Mouse (Mus musculus) neural tube, embryonic 11.5 days (tissue): ENCODE results near the gene Kif17. TPM values are rescaled to one million over a fixed set of nuclear protein-coding genes. Genes with fewer than 3 reads are reported as not detected.

Experiments used
- ATAC-seq: fragments of 200-750 bp; cut with Nextera tagmentation; 2 replicates; pipeline ENCODE4 v1.8.0; 2017; ENCODE audit warnings: moderate number of reproducible peaks, mild to moderate bottlenecking, moderate TSS enrichment, moderate library complexity; ENCODE audit not compliant: insufficient read depth, low FRiP score, low TSS enrichment
- DNase-seq: peaks from one replicate; pipeline ENCODE4 v3.0.0-alpha.2; 2015; ENCODE audit warnings: low spot score
- H3K27ac ChIP-seq: fragments of 300-500 bp; sonication (generic); 2 replicates; pipeline ENCODE4 v1.5.1; 2014; ENCODE audit warnings: low read depth, mild to moderate bottlenecking, low read length
- H3K27me3 ChIP-seq: fragments of 300-500 bp; sonication (generic); 2 replicates; pipeline ENCODE4 v1.6.1; 2014; ENCODE audit warnings: mild to moderate bottlenecking, low read length, mixed read lengths; ENCODE audit not compliant: control insufficient read depth, insufficient read depth
- H3K36me3 ChIP-seq: fragments of 300-500 bp; sonication (generic); 2 replicates; pipeline ENCODE4 v1.6.1; 2014; ENCODE audit warnings: mild to moderate bottlenecking, low read length, moderate library complexity, mixed read lengths; ENCODE audit not compliant: control insufficient read depth, insufficient read depth
- H3K4me1 ChIP-seq: fragments of 300-500 bp; sonication (generic); 2 replicates; pipeline ENCODE4 v1.6.1; 2014; ENCODE audit warnings: low read length, mixed read lengths; ENCODE audit not compliant: control insufficient read depth, insufficient read depth
- H3K4me2 ChIP-seq: fragments of 300-500 bp; sonication (generic); 2 replicates; pipeline ENCODE4 v1.6.1; 2014; ENCODE audit warnings: low read depth, mild to moderate bottlenecking, moderate library complexity
- H3K4me3 ChIP-seq: fragments of 300-500 bp; sonication (generic); 2 replicates; pipeline ENCODE4 v1.5.1; 2014; ENCODE audit warnings: low read depth, low read length
- H3K9ac ChIP-seq: fragments of 300-500 bp; sonication (generic); 2 replicates; pipeline ENCODE4 v1.6.1; 2014; ENCODE audit warnings: mild to moderate bottlenecking, low read length
- H3K9me3 ChIP-seq: fragments of 300-500 bp; sonication (generic); 2 replicates; pipeline ENCODE4 v1.6.1; 2016; ENCODE audit warnings: low read length; ENCODE audit not compliant: control insufficient read depth
- whole genome bisulfite sequencing: fragments of 180-500 bp; shearing (Covaris S2); extraction: QIAGEN DNeasy Blood & Tissue Kit; methylation state at CpG from one replicate; pipeline ENCODE4 v1.1.7; 2014; 5-methylcytosine and 5-hydroxymethylcytosine counted together
- polyA plus RNA-seq: library from polyadenylated mRNA; unstranded; fragments of >200 nt; fragmentation: Nextera tagmentation; extraction: Ambion mirVana; gene quantifications from 2 replicates; pipeline ENCODE4 v1.2.1, GENCODE M21; 2014

The Kif17 gene
- polyA plus RNA-seq, 1 experiment from 2014 or later, result 0.46 TPM

DNA sequence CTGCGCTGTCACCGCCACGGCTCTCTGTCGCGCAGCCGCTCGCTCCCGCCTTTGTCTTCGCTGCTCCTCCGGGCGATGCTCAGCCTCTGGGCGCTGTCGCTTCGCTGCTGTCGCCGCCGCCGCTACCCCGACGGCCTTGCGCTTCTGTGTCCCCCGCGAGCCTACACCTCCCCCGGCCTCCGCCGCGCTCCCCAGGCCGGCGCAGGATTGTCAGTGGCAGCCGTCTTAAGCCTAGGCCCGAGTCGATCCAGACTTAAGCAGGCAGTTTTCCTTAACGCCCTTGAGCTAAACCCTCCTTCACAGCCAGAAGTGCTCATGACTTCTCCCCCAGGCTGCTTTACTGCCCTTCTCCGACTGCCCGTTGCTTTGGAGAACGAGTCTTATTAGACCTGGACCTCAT lies 32.8 kb upstream of the Kif17 start:
- peaks cover 3% of the 10 kb centered on the region; the same call in 1 of the 2 replicates for H3K36me3 ChIP-seq
- peak overlapping the region; percentile 99 for H3K4me3 ChIP-seq
- peak overlapping the region; percentile 91 for H3K4me2 ChIP-seq
- ATAC-seq, result no peak
- H3K27ac ChIP-seq, result peak overlapping the region; percentile 99
- peak overlapping the region; percentile 97 for H3K9ac ChIP-seq
- H3K27me3 ChIP-seq, result no peaks in the 10 kb centered on the region
- peak; percentile 41 for DNase-seq
- peaks cover 5% of the 10 kb centered on the region; the same call in 1 of the 2 replicates for H3K4me1 ChIP-seq
- under 1% methylated on average over 34 of the region's 36 CpGs for WGBS
- no peaks in the 10 kb centered on the region for H3K9me3 ChIP-seq

DNA sequence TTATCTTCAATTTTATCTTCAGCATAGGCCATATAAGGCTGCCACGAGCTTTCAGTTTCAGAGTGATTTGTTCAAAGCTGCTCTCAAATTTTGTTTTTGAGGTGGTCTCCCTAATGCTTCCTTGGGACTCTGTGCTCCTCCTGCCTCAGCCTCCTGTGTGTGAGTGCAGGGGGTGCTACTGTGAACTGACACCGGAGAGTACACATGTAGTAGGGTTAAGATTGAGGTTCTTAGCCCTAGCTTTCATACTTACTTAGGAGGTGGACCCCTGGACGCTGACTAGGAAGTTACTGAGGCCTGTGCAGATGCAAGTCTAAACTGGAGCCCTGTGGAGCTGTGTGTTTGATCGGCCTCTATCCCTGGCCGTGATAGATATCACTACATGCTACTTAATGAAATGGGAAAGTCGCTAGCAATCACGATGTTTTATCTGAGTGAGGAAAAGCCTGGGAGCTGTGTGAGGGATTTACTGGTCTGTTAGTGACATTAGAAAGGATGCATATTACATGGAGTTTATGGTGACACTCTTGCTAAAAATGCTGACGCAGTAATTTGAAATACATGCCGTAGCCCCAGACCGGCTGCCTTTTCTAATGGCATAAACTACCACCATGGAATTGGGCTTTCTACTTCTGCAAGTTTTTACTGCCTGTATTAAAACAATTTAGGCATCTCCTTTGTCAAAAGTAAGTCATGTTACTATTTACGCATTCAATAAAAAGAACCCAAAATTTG lies 32.1 kb upstream of the Kif17 start:
- no peak for DNase-seq
- Histone ChIP-seq H3K36me3 (peaks cover 8% of the 10 kb centered on the region; the same call in 1 of the 2 replicates), H3K27me3 (no peaks in the 10 kb centered on the region), H3K9me3 (no peaks in the 10 kb centered on the region), H3K4me1 (peaks cover 5% of the 10 kb centered on the region; the same call in 1 of the 2 replicates), H3K4me3 (peak overlapping the region; percentile 99), H3K27ac (no peak overlapping the region), H3K4me2 (peak overlapping the region; percentile 91), H3K9ac (peak overlapping the region; percentile 97)
- no peak for ATAC-seq
- WGBS, result 86% methylated on average over 11 of the region's 11 CpGs

DNA sequence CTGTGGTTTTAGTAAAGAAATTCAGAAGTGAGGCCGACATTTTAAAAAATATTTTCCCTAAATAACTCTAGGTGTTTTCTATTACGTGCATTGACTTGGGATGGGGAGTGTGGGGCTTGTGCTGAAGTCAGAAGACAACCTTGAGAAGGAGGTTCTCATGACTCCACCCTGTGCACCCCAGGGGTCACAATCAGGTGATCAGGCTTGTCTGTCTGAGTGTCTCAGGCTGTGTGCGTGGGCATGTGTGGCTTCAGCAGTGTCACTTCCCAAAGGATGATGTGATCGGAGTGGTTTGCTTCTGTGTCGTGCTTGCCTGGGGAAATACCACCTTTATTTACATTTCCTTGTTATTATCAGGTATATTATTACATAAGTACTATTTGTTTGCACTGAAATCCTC lies 30.9 kb upstream of the Kif17 start:
- DNase-seq (no peak), ATAC-seq (no peak)
- H3K9me3 ChIP-seq, result no peaks in the 10 kb centered on the region
- H3K9ac ChIP-seq, result no peak overlapping the region
- no peak overlapping the region for H3K4me3 ChIP-seq
- no peaks in the 10 kb centered on the region for H3K27me3 ChIP-seq
- H3K27ac ChIP-seq, result no peak overlapping the region
- H3K4me1 ChIP-seq, result peaks cover 5% of the 10 kb centered on the region; the same call in 1 of the 2 replicates
- 89% methylated on average over 5 of the region's 5 CpGs for WGBS
- peaks cover 13% of the 10 kb centered on the region for H3K36me3 ChIP-seq
- H3K4me2 ChIP-seq, result no peak overlapping the region

DNA sequence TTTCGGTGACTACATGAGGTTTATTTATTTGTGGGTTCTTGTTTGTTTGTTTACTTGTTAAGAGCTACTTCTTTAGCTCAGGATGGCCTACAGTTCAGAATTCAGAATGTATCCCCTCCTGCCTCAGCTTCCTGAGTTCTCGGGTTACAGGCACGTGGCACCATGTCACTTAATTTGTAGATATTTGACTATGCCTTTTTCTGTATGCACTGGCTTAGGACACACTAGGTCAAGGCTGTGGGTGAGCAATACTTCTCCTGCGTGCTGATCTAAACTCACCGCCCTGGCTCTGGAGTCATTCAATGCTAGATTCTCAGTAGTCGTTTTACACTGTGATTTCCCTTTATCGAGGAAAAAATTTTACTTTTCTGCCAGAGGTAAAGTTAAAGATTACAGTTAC lies 29.5 kb upstream of the Kif17 start:
- WGBS, result 93% methylated on average over 7 of the region's 7 CpGs
- Histone ChIP-seq H3K9ac (no peak overlapping the region), H3K27ac (no peak overlapping the region), H3K4me1 (peaks cover 5% of the 10 kb centered on the region; the same call in 1 of the 2 replicates), H3K4me2 (no peak overlapping the region), H3K36me3 (peaks cover 13% of the 10 kb centered on the region), H3K9me3 (no peaks in the 10 kb centered on the region), H3K4me3 (no peak overlapping the region), H3K27me3 (no peaks in the 10 kb centered on the region)
- ATAC-seq (no peak), DNase-seq (no peak)

DNA sequence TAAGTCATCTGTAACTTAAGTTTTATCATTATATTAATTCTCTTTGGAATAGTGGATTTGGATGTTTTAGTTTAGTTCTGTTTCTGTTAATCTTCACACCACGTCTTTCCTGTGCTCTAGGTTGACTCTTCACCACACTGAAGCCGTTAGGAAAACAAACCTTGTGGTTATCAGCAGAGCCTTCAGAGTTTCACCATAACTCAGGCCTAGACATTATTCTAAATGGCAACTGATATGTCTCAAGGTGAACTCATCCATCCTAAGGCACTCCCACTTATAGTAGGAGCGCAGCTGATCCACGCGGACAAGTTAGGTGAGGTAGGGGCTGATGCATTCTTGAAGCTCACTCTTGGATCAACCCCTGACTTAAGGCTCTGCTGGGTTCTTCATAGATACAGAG lies 28.8 kb upstream of the Kif17 start:
- WGBS, result 92% methylated on average over 5 of the region's 5 CpGs
- Histone ChIP-seq H3K9me3 (no peaks in the 10 kb centered on the region), H3K27ac (no peak overlapping the region), H3K27me3 (no peaks in the 10 kb centered on the region), H3K9ac (no peak overlapping the region), H3K4me1 (peaks cover 3% of the 10 kb centered on the region; the same call in 1 of the 2 replicates), H3K4me3 (no peak overlapping the region), H3K4me2 (no peak overlapping the region), H3K36me3 (peaks cover 17% of the 10 kb centered on the region)
- DNase-seq, result no peak
- ATAC-seq, result no peak

DNA sequence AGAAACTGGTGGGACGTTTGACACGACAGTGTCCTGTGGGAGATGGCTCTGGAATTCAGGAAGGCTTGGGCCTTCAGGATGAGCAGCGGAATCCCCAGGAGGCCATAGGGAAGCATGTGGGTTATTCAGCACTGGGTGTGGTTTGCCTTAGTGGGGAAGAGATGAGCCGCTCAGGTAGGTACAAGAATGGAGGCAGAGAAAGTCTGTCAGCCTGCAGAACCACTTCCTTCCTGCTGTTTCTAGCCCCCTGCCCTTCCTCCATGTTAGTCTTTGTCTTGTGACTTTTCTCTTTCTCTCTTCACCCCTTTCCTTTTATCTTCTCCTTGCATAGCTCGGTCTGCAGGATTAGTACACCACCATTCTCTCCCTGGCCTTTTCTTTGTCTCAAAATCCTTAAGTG lies 27.8 kb upstream of the Kif17 start:
- WGBS, result 91% methylated on average over 5 of the region's 5 CpGs
- no peak for DNase-seq
- Histone ChIP-seq H3K9me3 (no peaks in the 10 kb centered on the region), H3K9ac (no peak overlapping the region), H3K4me1 (peaks cover 3% of the 10 kb centered on the region; the same call in 1 of the 2 replicates), H3K27me3 (no peaks in the 10 kb centered on the region), H3K4me2 (no peak overlapping the region), H3K27ac (no peak overlapping the region), H3K4me3 (no peak overlapping the region), H3K36me3 (peaks cover 18% of the 10 kb centered on the region)
- no peak for ATAC-seq

DNA sequence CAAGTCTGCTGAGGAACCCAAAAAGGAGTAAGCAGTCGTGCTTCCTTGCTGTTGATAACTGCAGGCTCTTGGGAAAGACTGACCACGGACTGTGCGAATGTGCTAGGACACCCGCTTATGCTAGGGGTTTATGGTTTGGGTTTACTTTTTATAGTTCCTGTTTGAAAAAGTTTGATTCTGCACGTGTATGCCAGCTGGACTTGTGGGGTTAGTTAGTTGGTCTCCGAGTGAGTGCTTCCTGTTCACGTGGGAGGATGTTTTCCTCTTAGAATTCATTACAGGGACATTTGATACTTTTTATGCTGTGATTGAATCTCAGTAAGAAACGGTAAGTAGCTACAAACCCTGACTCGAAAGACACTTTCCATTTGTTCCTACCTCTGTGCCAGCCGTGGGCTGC lies 26.6 kb upstream of the Kif17 start:
- Histone ChIP-seq H3K4me3 (no peak overlapping the region), H3K4me1 (no peaks in the 10 kb centered on the region), H3K27ac (no peak overlapping the region), H3K36me3 (peaks cover 18% of the 10 kb centered on the region), H3K9me3 (no peaks in the 10 kb centered on the region), H3K4me2 (no peak overlapping the region), H3K9ac (no peak overlapping the region), H3K27me3 (no peaks in the 10 kb centered on the region)
- no peak for ATAC-seq
- 88% methylated on average over 10 of the region's 10 CpGs for WGBS
- DNase-seq, result no peak

DNA sequence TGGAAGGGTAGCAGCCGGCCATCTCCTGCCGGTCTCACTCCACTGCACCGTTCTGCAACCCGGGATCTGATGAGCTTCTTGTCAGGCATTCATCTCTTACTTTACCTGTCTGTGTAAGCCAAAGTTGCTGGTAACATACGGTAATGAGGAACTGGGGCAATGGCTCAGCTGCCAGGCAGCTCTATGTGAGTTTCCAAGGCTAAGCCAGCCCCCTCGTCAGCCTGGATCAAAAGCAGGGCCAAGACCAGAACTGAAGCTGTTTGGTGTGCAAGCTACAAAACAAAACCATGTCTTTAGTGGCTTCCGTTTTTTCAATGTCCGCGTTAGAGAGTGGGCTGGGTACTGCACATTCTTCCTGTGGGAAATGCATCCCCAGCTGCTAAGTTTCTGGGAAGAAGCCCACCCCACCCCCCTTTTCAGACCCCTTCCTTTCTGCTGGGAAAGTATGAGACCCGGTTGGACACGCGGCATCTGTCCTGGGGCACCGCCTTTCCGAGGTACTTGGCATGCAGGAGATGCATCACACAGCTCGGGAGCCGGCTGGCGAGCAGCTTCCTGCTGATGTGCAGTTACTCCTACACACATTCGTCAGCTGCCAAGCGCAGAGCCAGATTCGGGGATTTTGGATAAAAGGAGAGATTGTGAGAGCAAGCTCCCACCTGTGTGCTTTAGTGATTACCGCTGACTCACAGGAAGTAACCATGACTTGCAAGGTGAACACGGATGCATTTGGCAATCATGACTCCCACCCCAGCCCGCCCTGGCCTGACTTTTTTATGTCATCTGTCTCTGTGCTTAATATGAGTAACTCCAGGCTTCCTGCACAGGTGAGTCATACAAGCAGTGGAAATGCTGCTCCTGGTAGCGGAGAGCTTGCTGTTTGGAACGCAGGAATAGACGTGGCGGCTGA lies 3.2 kb upstream of the Kif17 start:
- Histone ChIP-seq H3K4me2 (no peak overlapping the region), H3K9ac (no peak overlapping the region), H3K4me1 (peaks cover 16% of the 10 kb centered on the region), H3K9me3 (no peaks in the 10 kb centered on the region), H3K27ac (no peak overlapping the region), H3K27me3 (peaks cover 20% of the 10 kb centered on the region), H3K36me3 (peaks cover 4% of the 10 kb centered on the region), H3K4me3 (no peak overlapping the region)
- ATAC-seq (no peak), DNase-seq (peak; percentile 18)
- WGBS, result 67% methylated on average over 27 of the region's 27 CpGs
